Mouse (Mus musculus) intestine, embryonic 14.5 days (tissue): ENCODE results near the gene Ntm. TPM values are rescaled to one million over a fixed set of nuclear protein-coding genes. Genes with fewer than 3 reads are reported as not detected.
A peak's percentile ranks its signal among the peaks of the same experiment; 100 is the strongest.

Experiments used
- ATAC-seq: fragments of 200-750 bp; cut with Nextera tagmentation; replicated peaks from 2 replicates; pipeline ENCODE4 v1.8.0; 2017; ENCODE audit warnings: low read depth, moderate number of reproducible peaks, moderate TSS enrichment, moderate library complexity; ENCODE audit not compliant: low FRiP score, low TSS enrichment
- DNase-seq: peaks from one replicate; pipeline ENCODE4 v3.0.0-alpha.2; 2018; ENCODE audit warnings: low spot score
- H3K27ac ChIP-seq: fragments of 300-500 bp; sonication (generic); 2 replicates; pipeline ENCODE4 v1.5.1; 2014; ENCODE audit warnings: low read depth, mild to moderate bottlenecking, control low read depth
- H3K27me3 ChIP-seq: fragments of 300-500 bp; sonication (generic); replicated peaks from 2 replicates; pipeline ENCODE4 v1.6.1; 2014; ENCODE audit warnings: low read length, control low read depth; ENCODE audit not compliant: control insufficient read depth, insufficient read depth
- H3K36me3 ChIP-seq: fragments of 300-500 bp; sonication (generic); 2 replicates; pipeline ENCODE4 v1.6.1; 2014; ENCODE audit warnings: low read length, control low read depth; ENCODE audit not compliant: control insufficient read depth, insufficient read depth
- H3K4me1 ChIP-seq: fragments of 300-500 bp; sonication (generic); replicated peaks from 2 replicates; pipeline ENCODE4 v1.6.1; 2014; ENCODE audit warnings: low read length, control low read depth, mixed read lengths; ENCODE audit not compliant: control insufficient read depth, insufficient read depth
- H3K4me2 ChIP-seq: fragments of 300-500 bp; sonication (generic); 2 replicates; pipeline ENCODE4 v1.6.1; 2014; ENCODE audit warnings: low read length
- H3K4me3 ChIP-seq: fragments of 300-500 bp; sonication (generic); 2 replicates; pipeline ENCODE4 v1.5.1; 2014; ENCODE audit warnings: low read depth, low read length, control low read depth, mixed read lengths
- H3K9ac ChIP-seq: fragments of 300-500 bp; sonication (generic); 2 replicates; pipeline ENCODE4 v1.6.1; 2014; ENCODE audit warnings: mild to moderate bottlenecking, low read length
- H3K9me3 ChIP-seq: fragments of 300-500 bp; sonication (generic); 2 replicates; pipeline ENCODE4 v1.6.1; 2016; ENCODE audit warnings: low read length, control low read depth; ENCODE audit not compliant: control insufficient read depth
- WGBS: fragments of 180-500 bp; shearing (Covaris S2); extraction: QIAGEN DNeasy Blood & Tissue Kit; methylation state at CpG from one replicate; pipeline ENCODE4 v1.1.7; 2014; 5-methylcytosine and 5-hydroxymethylcytosine counted together
- polyA plus RNA-seq: library from polyadenylated mRNA; unstranded; fragments of >200 nt; fragmentation: Nextera tagmentation; extraction: Ambion mirVana; gene quantifications from 2 replicates; pipeline ENCODE4 v1.2.1, GENCODE M21; 2014

The Ntm gene
- polyA plus RNA-seq, 1 experiment from 2014 or later = 11.6 TPM

DNA sequence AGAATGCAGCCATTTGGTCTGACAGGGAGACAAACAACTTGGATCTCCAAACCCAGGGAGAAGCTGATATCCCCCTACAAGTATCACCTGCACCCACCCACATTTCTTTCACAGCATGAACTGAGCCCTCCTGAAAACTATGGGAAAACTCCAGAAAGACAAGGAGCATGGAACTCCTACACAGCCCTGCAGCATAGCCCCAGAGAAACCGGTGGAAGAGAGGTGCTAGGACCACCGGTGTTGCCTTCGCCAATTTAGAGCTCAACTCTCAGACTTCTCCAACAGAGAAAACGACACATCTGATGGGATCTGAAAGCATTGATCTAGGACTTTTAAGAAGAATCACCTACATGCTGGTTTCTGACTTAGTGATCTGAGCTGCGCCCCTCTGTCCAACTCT is 312.7 kb downstream of the Ntm start:
- Histone ChIP-seq H3K4me1 (no peaks in the 10 kb centered on the region), H3K27me3 (no peaks in the 10 kb centered on the region), H3K27ac (no peak overlapping the region), H3K4me3 (no peak overlapping the region), H3K9ac (no peak overlapping the region), H3K9me3 (no peaks in the 10 kb centered on the region), H3K36me3 (no peaks in the 10 kb centered on the region), H3K4me2 (no peak overlapping the region)
- WGBS = 71% methylated on average over 5 of the region's 5 CpGs
- ATAC-seq = no peak
- no peak for DNase-seq

DNA sequence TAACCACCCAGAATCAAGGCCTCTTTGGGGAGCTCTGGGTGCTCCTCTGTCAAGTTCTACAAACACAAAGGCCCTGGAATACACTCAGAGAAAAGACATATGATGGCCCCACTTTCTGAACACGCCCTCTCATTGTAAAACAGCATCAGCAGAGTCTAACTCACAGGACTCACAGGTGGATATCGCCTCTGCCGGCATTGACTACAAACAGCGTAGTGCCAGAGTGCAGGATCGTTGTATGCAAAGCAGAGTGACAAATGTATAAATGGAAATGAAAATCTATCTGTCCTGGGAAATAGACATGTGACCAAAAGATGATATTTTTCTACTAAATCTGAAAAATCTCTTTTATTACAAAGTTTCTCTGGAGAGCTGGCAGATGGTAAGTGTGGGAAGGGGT is 314.7 kb downstream of the Ntm start:
- no peaks in the 10 kb centered on the region for H3K36me3 ChIP-seq
- H3K27ac ChIP-seq = no peak overlapping the region
- ATAC-seq (no peak), DNase-seq (peak; percentile 34)
- no peaks in the 10 kb centered on the region for H3K27me3 ChIP-seq
- WGBS = 87% methylated on average over 5 of the region's 5 CpGs
- no peaks in the 10 kb centered on the region for H3K4me1 ChIP-seq
- H3K9ac ChIP-seq = no peak overlapping the region
- no peak overlapping the region for H3K4me2 ChIP-seq
- no peak overlapping the region for H3K4me3 ChIP-seq
- no peaks in the 10 kb centered on the region for H3K9me3 ChIP-seq

DNA sequence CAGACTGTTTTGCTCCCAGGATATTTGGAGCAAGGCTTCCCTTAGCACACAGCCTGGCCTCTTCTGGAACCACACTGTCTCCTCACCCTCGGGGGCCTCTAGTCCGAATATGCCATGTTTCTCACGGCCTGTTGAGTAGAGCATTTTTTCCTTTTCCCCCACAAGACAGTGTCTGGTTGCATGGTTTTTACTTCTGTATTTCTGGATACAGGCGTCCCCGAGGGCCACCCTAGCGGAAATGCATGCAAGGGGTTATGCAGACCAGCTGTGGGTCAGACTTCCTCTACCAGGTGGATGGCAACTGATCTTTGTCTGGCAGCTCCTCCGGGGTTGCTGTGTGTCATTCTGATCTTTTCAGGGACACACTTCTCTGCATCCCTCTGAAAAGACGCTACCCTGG is 315.2 kb downstream of the Ntm start:
- peak; percentile 43 for DNase-seq
- Histone ChIP-seq H3K9ac (no peak overlapping the region), H3K4me2 (no peak overlapping the region), H3K9me3 (no peaks in the 10 kb centered on the region), H3K36me3 (no peaks in the 10 kb centered on the region), H3K4me1 (no peaks in the 10 kb centered on the region), H3K27me3 (no peaks in the 10 kb centered on the region), H3K4me3 (no peak overlapping the region), H3K27ac (no peak overlapping the region)
- WGBS = 67% methylated on average over 8 of the region's 8 CpGs
- no peak for ATAC-seq

DNA sequence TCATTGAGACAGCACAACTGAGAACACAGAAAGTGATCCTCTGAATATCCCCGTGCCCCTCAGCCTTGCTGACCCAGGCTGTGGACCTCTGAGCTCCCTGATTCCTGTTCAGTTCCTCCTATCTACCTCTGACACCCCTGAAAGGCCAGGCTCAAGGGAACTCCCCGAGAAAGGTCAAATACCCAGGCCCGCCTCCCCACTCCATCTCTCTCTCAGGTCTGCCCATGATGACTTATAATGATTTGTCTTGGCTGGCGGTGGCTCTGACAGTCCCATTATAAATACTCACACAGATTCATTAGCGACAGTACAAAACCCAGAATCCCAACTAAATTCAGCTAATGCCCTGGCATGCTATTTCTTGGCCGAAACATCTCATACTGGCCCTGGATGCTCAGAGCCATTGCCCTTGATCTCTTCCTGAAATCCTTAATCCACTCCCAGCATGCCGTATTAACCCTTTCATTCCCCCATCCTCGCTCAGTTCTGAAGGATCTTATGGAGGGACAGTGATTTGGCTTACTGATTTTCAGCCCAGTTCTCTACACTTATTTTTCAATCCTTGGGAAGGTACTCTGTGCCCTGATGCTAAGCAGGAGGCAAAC is 317.0 kb downstream of the Ntm start:
- H3K9me3 ChIP-seq = no peaks in the 10 kb centered on the region
- H3K4me3 ChIP-seq = no peak overlapping the region
- H3K4me2 ChIP-seq = no peak overlapping the region
- ATAC-seq (no peak), DNase-seq (peak; percentile 46)
- H3K36me3 ChIP-seq = no peaks in the 10 kb centered on the region
- 36% methylated on average over 8 of the region's 8 CpGs for WGBS
- no peak overlapping the region for H3K27ac ChIP-seq
- no peaks in the 10 kb centered on the region for H3K4me1 ChIP-seq
- no peak overlapping the region for H3K9ac ChIP-seq
- no peaks in the 10 kb centered on the region for H3K27me3 ChIP-seq

DNA sequence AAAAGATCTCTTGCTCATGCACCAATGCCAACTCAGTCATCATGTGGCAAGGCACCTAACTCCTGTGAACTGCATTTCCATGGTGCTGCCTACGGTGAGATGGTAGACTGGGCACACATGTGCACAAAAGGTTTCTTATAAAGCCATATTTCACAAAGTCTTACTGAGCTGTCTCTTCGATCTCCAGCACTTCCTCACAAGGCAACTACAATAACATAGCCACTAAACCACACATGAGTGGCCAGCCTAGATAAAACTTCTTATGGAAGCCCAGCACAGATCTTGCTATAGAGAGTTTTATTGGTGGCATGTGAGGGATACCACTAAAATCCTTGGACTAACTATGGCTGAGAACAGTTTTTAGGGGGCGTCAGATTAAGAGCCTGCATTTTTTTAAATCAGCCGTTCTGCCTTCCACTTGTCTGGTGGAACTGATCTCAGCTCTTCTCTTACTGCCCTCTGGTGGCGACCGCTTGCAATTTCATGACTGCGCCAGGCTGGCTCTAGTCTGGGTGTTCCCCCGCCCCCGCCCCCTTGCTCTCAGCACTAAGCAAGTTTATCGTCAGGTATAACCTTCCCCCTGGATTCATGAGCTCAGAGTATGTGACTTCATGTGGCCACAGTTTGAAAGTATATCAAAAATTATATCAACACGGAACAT is 319.8 kb downstream of the Ntm start:
- Histone ChIP-seq H3K4me1 (no peaks in the 10 kb centered on the region), H3K9me3 (no peaks in the 10 kb centered on the region), H3K4me2 (no peak overlapping the region; the same call in 1 of the 2 replicates), H3K4me3 (no peak overlapping the region), H3K27me3 (no peaks in the 10 kb centered on the region), H3K9ac (no peak overlapping the region), H3K27ac (no peak overlapping the region), H3K36me3 (no peaks in the 10 kb centered on the region)
- DNase-seq = peak; percentile 82
- WGBS = 22% methylated on average over 11 of the region's 11 CpGs
- 0 out of 2 replicates have a peak, but pooled peaks have one; percentile 32 for ATAC-seq

DNA sequence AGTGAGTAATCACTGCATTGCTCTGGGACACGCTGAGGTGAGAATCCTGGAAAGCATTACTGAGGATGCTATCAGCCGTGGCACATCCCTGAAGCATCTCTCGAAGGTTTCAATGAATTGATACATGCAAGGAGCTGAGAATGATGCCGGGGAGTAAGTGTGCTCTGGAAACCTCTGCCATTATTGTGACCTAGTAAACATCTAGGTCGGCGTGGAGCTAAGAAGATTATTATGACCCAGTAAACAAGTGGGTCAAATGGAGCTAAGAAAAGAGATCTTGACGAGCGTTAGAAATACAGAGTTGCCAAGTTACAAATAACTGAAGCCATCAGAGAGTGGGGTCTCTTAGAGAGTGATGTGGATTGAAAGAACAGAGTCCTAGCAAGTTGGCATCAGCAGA is 325.6 kb downstream of the Ntm start:
- Histone ChIP-seq H3K9ac (no peak overlapping the region), H3K27me3 (no peaks in the 10 kb centered on the region), H3K4me2 (no peak overlapping the region), H3K4me1 (no peaks in the 10 kb centered on the region), H3K4me3 (no peak overlapping the region), H3K36me3 (no peaks in the 10 kb centered on the region), H3K9me3 (no peaks in the 10 kb centered on the region), H3K27ac (no peak overlapping the region)
- DNase-seq = no peak
- WGBS = 87% methylated on average over 8 of the region's 8 CpGs
- no peak for ATAC-seq

DNA sequence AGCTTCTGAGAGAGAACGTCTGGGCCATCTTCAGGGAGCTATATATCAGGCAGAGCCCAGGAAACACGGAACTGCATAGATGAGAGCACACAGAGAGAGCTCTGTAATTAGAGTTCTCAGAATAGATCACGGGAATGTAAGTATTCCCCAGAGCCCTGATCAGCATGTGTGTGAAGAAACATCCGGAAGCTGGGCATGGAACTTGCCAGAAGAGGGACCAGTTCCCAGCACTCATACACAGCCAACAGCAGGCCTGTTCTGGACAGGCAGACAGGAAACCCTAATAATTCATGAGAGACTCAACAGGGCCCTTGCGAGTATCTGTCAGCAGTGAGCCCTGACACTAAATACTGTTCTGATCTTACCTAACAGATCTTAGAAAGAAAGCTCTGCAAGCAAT is 345.8 kb downstream of the Ntm start:
- WGBS = 49% methylated on average over 5 of the region's 5 CpGs
- Histone ChIP-seq H3K4me2 (no peak overlapping the region), H3K9ac (no peak overlapping the region), H3K27me3 (no peaks in the 10 kb centered on the region), H3K4me1 (no peaks in the 10 kb centered on the region), H3K27ac (no peak overlapping the region), H3K36me3 (no peaks in the 10 kb centered on the region), H3K4me3 (no peak overlapping the region), H3K9me3 (no peaks in the 10 kb centered on the region)
- ATAC-seq (no peak), DNase-seq (no peak)

DNA sequence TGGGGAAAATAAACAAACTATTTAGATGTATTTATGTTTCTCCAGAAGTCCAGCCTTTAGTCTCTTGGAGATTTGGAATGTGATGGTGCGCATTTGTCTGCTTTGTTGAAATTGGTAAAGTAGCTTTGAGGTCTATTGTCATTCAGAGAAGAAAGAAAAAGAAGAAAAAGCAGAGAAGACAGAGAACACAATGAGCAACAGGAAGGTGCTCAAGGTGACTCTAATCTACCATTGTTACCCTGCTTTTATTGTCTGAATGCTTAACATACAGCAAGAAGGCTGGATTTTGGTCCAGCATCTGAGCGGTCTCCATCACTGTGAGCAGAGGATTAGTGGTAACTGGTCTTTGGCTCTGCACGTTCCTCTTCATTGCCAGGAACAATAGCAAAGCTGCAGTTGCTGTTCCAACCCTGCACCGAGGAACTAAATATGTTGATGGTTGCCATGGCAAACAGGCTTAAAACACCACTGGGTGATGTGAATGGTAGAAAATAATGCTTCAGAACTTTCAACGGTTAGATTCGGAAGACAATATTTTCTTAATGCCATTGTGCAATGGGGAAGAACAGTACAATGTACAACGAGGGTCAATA is 350.8 kb downstream of the Ntm start:
- WGBS = 83% methylated on average over 7 of the region's 7 CpGs
- no peak for DNase-seq
- no peaks in the 10 kb centered on the region for H3K36me3 ChIP-seq

DNA sequence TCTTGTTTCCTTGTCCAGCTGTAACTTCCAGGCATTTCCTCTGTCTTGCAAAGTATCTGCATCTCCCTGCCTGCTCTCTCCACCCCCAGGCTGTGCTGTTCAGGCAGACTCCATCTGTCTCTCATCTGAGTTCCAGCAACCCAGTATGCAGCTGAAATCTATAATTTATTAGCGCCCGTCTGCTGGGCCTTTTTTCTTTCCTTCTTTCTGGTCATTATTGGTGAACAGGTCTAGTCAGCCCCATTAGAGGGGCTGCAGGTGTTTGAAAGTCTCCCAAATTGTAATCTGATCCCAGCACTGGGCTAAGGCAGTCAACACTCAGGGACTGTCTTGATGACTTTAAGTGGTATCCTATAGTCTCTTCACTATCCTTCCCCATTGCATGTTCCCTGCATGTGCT is 352.1 kb downstream of the Ntm start:
- DNase-seq (no peak), ATAC-seq (no peak)
- WGBS = 55% methylated on average over 2 of the region's 2 CpGs
- H3K27ac ChIP-seq = no peak overlapping the region
- peaks cover 3% of the 10 kb centered on the region; the same call in 1 of the 2 replicates for H3K9me3 ChIP-seq
- H3K27me3 ChIP-seq = no peaks in the 10 kb centered on the region
- H3K36me3 ChIP-seq = no peaks in the 10 kb centered on the region
- H3K4me2 ChIP-seq = no peak overlapping the region
- no peaks in the 10 kb centered on the region for H3K4me1 ChIP-seq
- H3K4me3 ChIP-seq = no peak overlapping the region
- no peak overlapping the region for H3K9ac ChIP-seq

More for the DNA sequence above, 350.8 kb downstream of the Ntm start:
- Histone ChIP-seq H3K27ac (no peak overlapping the region), H3K4me3 (no peak overlapping the region), H3K9ac (no peak overlapping the region), H3K27me3 (no peaks in the 10 kb centered on the region), H3K4me2 (no peak overlapping the region), H3K4me1 (no peaks in the 10 kb centered on the region), H3K9me3 (no peaks in the 10 kb centered on the region)
- no peak for ATAC-seq
